Mouse (Mus musculus) Patski (cell line): ENCODE data around the gene P2ry2. TPM values are rescaled to one million over a fixed set of nuclear protein-coding genes. Genes with fewer than 3 reads are reported as not detected.

Experiments used
- ATAC-seq: fragments of 100-300 bp; one replicate; pipeline ENCODE4 v1.8.0; 2021
- CTCF ChIA-PET: fragments of 350-600 bp; sonication (Branson Sonifier 250); formaldehyde crosslinking; loops from one replicate; lab custom pipeline; 2022; ENCODE audit warnings: inconsistent platforms; lab: Charles Lee
- POLR2A ChIA-PET: fragments of 350-600 bp; sonication (Branson Sonifier 250); formaldehyde crosslinking; loops from one replicate; lab custom pipeline; 2022; ENCODE audit warnings: antibody characterized with exemption, inconsistent platforms; lab: Charles Lee
- DNase-seq: peaks from one replicate; pipeline ENCODE4 v3.0.0-alpha.2; 2011; ENCODE audit warnings: low read depth, low spot score
- H3K27me3 ChIP-seq: fragments of 371-371 bp; one replicate; pipeline ENCODE4 v1.5.1; 2021
- CTCF ChIP-seq: fragments of 100-300 bp; IDR thresholded peaks from one replicate; pipeline ENCODE4 v1.5.1; 2021
- in situ Hi-C: fragments of 300-500 bp; cut with MboI; formaldehyde crosslinking; loops from 3 replicates; pipeline ENCODE4 v1.11.1; 2018; ENCODE audit warnings: low pct_unique_long_range_greater_than_20kb, mixed read lengths
- polyA plus RNA-seq: library from polyadenylated mRNA; unstranded; gene quantifications from one replicate; pipeline ENCODE4 v1.2.3, GENCODE M21; 2021

Gene P2ry2
- polyA plus RNA-seq, 1 experiment from 2014 or later, result 6.6 TPM

DNA sequence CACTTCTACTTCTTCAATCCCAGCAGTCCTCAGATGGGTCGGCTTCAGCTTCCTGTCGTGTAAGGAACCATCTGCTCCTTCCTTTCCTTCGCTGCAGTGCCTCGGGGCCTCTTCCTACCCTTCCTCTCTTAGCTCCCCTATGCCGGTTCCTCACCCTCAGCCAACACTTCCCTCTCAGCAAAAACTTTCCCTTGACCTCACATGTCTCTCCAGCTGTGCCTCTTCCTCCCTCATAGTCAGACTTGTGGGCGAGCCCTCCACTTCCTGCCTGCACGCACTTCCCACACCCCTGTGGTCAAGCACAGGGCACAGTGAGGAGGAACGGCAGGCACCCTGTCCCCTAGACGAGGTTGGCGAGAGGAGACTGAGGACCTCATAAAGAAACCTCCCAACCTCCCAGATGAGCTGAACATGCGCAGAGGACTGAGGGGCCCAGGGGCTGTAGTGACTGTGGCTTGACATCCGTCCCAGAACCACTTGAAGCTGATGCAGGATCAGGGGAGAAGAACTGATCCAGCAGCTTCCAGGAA lies 62.1 kb downstream of the P2ry2 start:
- ChIA-PET CTCF (interaction anchor here (1.1 kb wide), 1 partner anchor 43 kb away, joined by 3 read pairs; no protein-coding TSS in a partner anchor), POLR2A (interaction anchor here (0.6 kb wide), 1 partner anchor 103 kb away, joined by 4 read pairs; no protein-coding TSS in a partner anchor)
- ATAC-seq (no peak), DNase-seq (no peak)
- no peaks in the 10 kb centered on the region for H3K27me3 ChIP-seq
- in situ Hi-C loops, result no loop called here
- TF ChIP-seq CTCF, result no peak

DNA sequence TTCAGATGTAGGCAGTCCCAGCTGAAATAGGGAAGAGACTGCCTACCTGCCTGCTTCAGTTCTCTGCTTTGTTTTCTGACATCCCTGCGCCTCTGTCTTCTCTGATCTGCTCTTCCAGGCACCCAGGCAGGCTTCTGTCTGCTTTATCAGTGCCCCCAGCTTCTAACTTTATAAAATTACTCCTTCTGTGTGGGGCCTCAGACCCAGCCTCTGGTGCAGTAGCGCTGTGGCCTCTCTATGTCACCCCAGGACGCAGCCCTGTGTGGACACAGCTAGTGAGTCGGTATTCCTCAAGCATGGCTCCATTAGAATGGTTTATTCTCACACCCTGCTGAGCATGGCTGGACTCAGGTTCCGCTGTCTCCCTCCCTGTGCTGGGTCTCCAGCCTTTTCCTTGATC lies 62.6 kb downstream of the P2ry2 start:
- no peaks in the 10 kb centered on the region for H3K27me3 ChIP-seq
- POLR2A ChIA-PET, result interaction anchor here (0.6 kb wide), 1 partner anchor 104 kb away, joined by 4 read pairs; no protein-coding TSS in a partner anchor
- DNase-seq, result no peak
- CTCF ChIA-PET, result interaction anchor here (1.1 kb wide), 1 partner anchor 43 kb away, joined by 3 read pairs; no protein-coding TSS in a partner anchor
- ATAC-seq, result no peak
- in situ Hi-C loops, result no loop called here
- TF ChIP-seq CTCF, result no peak

Other genes starting within 250 kb of the P2ry2 start
- gene Relt, start 149.4 kb downstream of the P2ry2 start, polyA plus RNA-seq, result 5.1 TPM
- gene Arhgef17, start 80.8 kb downstream of the P2ry2 start, polyA plus RNA-seq, result 78.8 TPM
- gene P2ry6, start 38.2 kb downstream of the P2ry2 start, polyA plus RNA-seq, result 0.22 TPM
- gene Fchsd2, start 80.0 kb upstream of the P2ry2 start, polyA plus RNA-seq, result 14.0 TPM